Mouse (Mus musculus) spleen, embryonic (tissue): ENCODE measurements around the gene Degs2.
"Not testable (repeated sequence)": the region's sequence is repeated elsewhere in the genome, so short reads cannot be mapped to it uniquely, and the experiment has no call there.

ENCODE experiments used
- CTCF ChIA-PET: fragments of 350-600 bp; sonication (Branson Sonifier 250); formaldehyde crosslinking; loops from one replicate; lab custom pipeline; 2022; lab: Charles Lee

Degs2 gene

GRCm38 (mm10) chr12:108702185-108702584 lies at the start of gene Degs2:
TSS of gene Degs2 (minus strand) at chr12:108702315.
- CTCF ChIA-PET = no interaction called here

GRCm38 (mm10) chr12:108751790-108752189 lies 49.7 kb upstream of the Degs2 start:
- CTCF ChIA-PET = no interaction called here

- CTCF ChIA-PET = no interaction called here
Observed at GRCm38 (mm10) chr12:108750226-108750625, 48.1 kb upstream of the Degs2 start.

- CTCF ChIA-PET = no interaction called here
Observed at GRCm38 (mm10) chr12:108749454-108749853, 47.3 kb upstream of the Degs2 start.

- CTCF ChIA-PET = no interaction called here
Observed at GRCm38 (mm10) chr12:108749019-108749418, 46.9 kb upstream of the Degs2 start.

- CTCF ChIA-PET = no interaction called here
Observed at GRCm38 (mm10) chr12:108745990-108746389, 43.9 kb upstream of the Degs2 start.

- CTCF ChIA-PET = interaction anchor here (0.6 kb wide), 1 partner anchor 15 kb away, joined by 14 read pairs; no protein-coding TSS in a partner anchor
Observed at GRCm38 (mm10) chr12:108742241-108742640, 40.1 kb upstream of the Degs2 start.

- CTCF ChIA-PET = interaction anchor here (0.6 kb wide), 1 partner anchor 15 kb away, joined by 14 read pairs; no protein-coding TSS in a partner anchor
Observed at GRCm38 (mm10) chr12:108741472-108741871, 39.4 kb upstream of the Degs2 start.

GRCm38 (mm10) chr12:108738745-108739144 lies 36.6 kb upstream of the Degs2 start:
- CTCF ChIA-PET = no interaction called here

GRCm38 (mm10) chr12:108737838-108738237 lies 35.7 kb upstream of the Degs2 start:
- CTCF ChIA-PET = no interaction called here

- CTCF ChIA-PET = no interaction called here
Observed at GRCm38 (mm10) chr12:108734386-108734785, 32.3 kb upstream of the Degs2 start.

GRCm38 (mm10) chr12:108723841-108724240 lies 21.7 kb upstream of the Degs2 start:
- CTCF ChIA-PET = no interaction called here

- CTCF ChIA-PET = no interaction called here
Observed at GRCm38 (mm10) chr12:108722464-108722863, 20.3 kb upstream of the Degs2 start.

GRCm38 (mm10) chr12:108718485-108718884 lies 16.4 kb upstream of the Degs2 start:
- CTCF ChIA-PET = interaction anchor here (0.6 kb wide), 1 partner anchor 89 kb away, joined by 4 read pairs; no protein-coding TSS in a partner anchor

- CTCF ChIA-PET = no interaction called here
Observed at GRCm38 (mm10) chr12:108715854-108716253, 13.7 kb upstream of the Degs2 start.

- CTCF ChIA-PET = not testable (repeated sequence)
Observed at GRCm38 (mm10) chr12:108713972-108714371, 11.9 kb upstream of the Degs2 start.

GRCm38 (mm10) chr12:108712481-108712880 lies 10.4 kb upstream of the Degs2 start:
- CTCF ChIA-PET = no interaction called here

- CTCF ChIA-PET = no interaction called here
Observed at GRCm38 (mm10) chr12:108710861-108711615, 8.9 kb upstream of the Degs2 start.

GRCm38 (mm10) chr12:108709964-108710765 lies 8.1 kb upstream of the Degs2 start:
- CTCF ChIA-PET = no interaction called here

- CTCF ChIA-PET = no interaction called here
Observed at GRCm38 (mm10) chr12:108709386-108709785, 7.3 kb upstream of the Degs2 start.

GRCm38 (mm10) chr12:108706129-108706528 lies 4.0 kb upstream of the Degs2 start:
- CTCF ChIA-PET = interaction anchor here (1.1 kb wide), 1 partner anchor 57 kb away, joined by 3 read pairs; no protein-coding TSS in a partner anchor

- CTCF ChIA-PET = interaction anchor here (1.1 kb wide), 1 partner anchor 58 kb away, joined by 3 read pairs; no protein-coding TSS in a partner anchor
Observed at GRCm38 (mm10) chr12:108705486-108705885, 3.4 kb upstream of the Degs2 start.
